Mouse (Mus musculus): ENCODE measurements around the gene Wnt10b. TPM values are rescaled to one million over a fixed set of nuclear protein-coding genes. Genes with fewer than 3 reads are reported as not detected.

Wnt10b gene
- polyA plus RNA-seq, 1 experiment from 2014 or later = 0.95 TPM

DNA sequence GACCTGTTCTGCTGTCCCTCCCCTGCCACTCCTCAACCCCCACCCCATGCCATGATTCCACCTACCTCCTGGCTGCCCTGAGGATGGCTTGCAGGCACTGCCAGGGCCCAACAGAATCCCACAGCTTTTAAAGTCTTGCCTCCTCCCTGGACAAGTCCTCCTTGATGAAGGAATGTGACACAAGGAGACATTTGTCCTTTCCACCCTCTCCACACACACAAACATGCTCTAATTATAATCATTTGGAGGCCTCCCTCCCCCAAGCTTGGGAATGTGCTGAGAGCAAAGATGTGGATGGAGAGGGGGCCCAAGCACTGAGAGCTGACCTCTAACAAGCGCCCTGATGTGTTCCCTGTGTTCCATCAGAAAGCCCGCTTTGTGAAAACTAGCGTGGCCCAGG is 31.4 kb upstream of the Wnt10b start, which contains the start of gene Ddn:
Ddn (minus strand) TSS at position 101 of the 400 bp plus-strand sequence.
- peak; percentile 1 for DNase-seq (ENCODE audit: low spot score)
- H3K36me3 ChIP-seq (ENCODE audit: control insufficient read depth, insufficient read depth, low read length) = peaks cover 10% of the 10 kb centered on the region; the same call in 1 of the 2 replicates
- peaks cover 24% of the 10 kb centered on the region for H3K4me1 ChIP-seq (ENCODE audit: control insufficient read depth, insufficient read depth, low read length)
- no peak within 1 kb of the TSS for H3K9ac ChIP-seq (ENCODE audit: low read length)
- no peaks in the 10 kb centered on the region for H3K9me3 ChIP-seq (ENCODE audit: control insufficient read depth, low read length)
- peak within 1 kb of the TSS; percentile 48 for H3K4me2 ChIP-seq (ENCODE audit: low read depth)
- H3K27ac ChIP-seq (ENCODE audit: low read depth, low read length) = no peak within 1 kb of the TSS
- ATAC-seq (ENCODE audit: insufficient read depth, low FRiP score, low TSS enrichment) = no peak
- H3K4me3 ChIP-seq (ENCODE audit: low read depth, low read length) = peak within 1 kb of the TSS; percentile 33; the same call in 1 of the 2 replicates
- H3K27me3 ChIP-seq (ENCODE audit: control insufficient read depth, insufficient read depth, low read length) = peaks cover 56% of the 10 kb centered on the region
- WGBS = 39% methylated on average over 3 of the region's 3 CpGs

DNA sequence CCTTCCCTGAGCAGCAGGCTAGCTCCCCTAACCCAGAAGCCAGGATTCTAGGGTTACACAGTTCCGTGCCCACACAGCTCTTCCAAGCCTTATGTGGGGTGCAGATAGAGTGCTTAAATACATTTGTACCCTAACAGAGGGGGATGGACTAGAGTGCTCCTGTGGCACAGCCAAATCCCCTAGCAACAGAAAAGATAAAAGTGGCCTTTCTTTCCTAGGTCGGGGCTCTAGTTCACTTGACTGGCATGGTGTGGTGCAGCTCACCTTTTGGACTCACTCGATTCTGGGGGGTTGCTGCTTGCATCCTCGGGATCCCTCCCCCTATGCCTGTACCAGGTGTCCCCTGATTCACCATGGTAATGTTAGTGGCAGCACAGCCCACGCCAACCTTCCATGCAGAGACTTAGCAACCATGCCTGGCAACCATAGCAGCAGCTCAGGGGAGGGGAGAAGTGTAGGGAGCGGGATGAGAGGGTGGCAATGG is 30.7 kb upstream of the Wnt10b start:
- 2% methylated on average over 6 of the region's 6 CpGs for WGBS
- ATAC-seq (ENCODE audit: insufficient read depth, low FRiP score, low TSS enrichment) = no peak
- peaks cover 30% of the 10 kb centered on the region for H3K4me1 ChIP-seq (ENCODE audit: control insufficient read depth, insufficient read depth, low read length)
- no peaks in the 10 kb centered on the region for H3K9me3 ChIP-seq (ENCODE audit: control insufficient read depth, low read length)
- H3K9ac ChIP-seq (ENCODE audit: low read length) = no peak overlapping the region
- peaks cover 8% of the 10 kb centered on the region; the same call in 1 of the 2 replicates for H3K36me3 ChIP-seq (ENCODE audit: control insufficient read depth, insufficient read depth, low read length)
- H3K27ac ChIP-seq (ENCODE audit: low read depth, low read length) = no peak overlapping the region
- DNase-seq (ENCODE audit: low spot score) = peak; percentile 9
- H3K4me3 ChIP-seq (ENCODE audit: low read depth, low read length) = no peak overlapping the region; the same call in 1 of the 2 replicates
- H3K27me3 ChIP-seq (ENCODE audit: control insufficient read depth, insufficient read depth, low read length) = peaks cover 62% of the 10 kb centered on the region
- 0 out of 2 replicates have a peak overlapping the region, but pooled peaks have one; percentile 48 for H3K4me2 ChIP-seq (ENCODE audit: low read depth)

DNA sequence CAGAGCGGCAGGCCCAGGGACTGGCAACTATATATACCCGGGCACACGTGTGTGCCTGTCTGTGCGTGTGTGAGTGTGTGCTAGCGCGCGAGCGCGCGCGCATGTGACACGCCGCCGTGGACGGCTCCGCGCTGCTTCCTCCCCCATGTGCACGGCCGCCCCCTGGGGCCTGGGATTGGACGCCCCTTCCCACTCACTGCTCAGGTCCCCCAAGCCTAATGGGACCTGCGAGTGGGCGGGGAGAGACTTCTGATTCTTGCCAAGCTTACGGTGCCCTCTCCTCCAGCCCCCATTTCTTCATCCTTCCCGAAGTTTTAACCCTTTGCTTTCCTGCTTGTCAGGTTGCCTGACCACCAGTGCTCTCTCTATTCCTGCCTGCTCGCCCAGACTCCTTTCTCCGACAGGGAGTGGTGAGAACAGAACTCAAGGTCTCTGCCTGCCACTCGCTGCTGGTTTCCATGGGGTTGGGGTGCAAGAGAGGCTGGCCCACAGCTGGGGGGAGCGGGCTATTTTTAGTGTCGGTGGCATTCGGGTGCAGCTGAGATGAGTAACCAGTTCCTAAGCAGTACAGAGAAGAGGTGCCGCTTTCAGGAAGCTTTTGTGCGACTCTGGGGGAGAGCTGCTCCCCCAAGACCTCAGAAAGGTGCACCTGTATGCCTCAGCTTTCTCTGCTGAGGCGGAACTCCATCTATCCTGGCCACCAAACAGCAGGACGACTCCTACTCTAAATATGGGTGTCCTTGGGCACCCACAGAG is 30.1 kb upstream of the Wnt10b start:
- H3K27me3 ChIP-seq (ENCODE audit: control insufficient read depth, insufficient read depth, low read length) = peaks cover 68% of the 10 kb centered on the region
- no peaks in the 10 kb centered on the region for H3K9me3 ChIP-seq (ENCODE audit: control insufficient read depth, low read length)
- WGBS = 1% methylated on average over 19 of the region's 34 CpGs
- peak overlapping the region; percentile 48 for H3K4me2 ChIP-seq (ENCODE audit: low read depth)
- ATAC-seq (ENCODE audit: insufficient read depth, low FRiP score, low TSS enrichment) (no peak), DNase-seq (ENCODE audit: low spot score) (peak; percentile 26)
- H3K9ac ChIP-seq (ENCODE audit: low read length) = 0 out of 2 replicates have a peak overlapping the region, but pooled peaks have one; percentile 23
- H3K36me3 ChIP-seq (ENCODE audit: control insufficient read depth, insufficient read depth, low read length) = peaks cover 3% of the 10 kb centered on the region; the same call in 1 of the 2 replicates
- H3K4me3 ChIP-seq (ENCODE audit: low read depth, low read length) = peak overlapping the region; percentile 33
- no peak overlapping the region for H3K27ac ChIP-seq (ENCODE audit: low read depth, low read length)
- peaks cover 30% of the 10 kb centered on the region for H3K4me1 ChIP-seq (ENCODE audit: control insufficient read depth, insufficient read depth, low read length)

DNA sequence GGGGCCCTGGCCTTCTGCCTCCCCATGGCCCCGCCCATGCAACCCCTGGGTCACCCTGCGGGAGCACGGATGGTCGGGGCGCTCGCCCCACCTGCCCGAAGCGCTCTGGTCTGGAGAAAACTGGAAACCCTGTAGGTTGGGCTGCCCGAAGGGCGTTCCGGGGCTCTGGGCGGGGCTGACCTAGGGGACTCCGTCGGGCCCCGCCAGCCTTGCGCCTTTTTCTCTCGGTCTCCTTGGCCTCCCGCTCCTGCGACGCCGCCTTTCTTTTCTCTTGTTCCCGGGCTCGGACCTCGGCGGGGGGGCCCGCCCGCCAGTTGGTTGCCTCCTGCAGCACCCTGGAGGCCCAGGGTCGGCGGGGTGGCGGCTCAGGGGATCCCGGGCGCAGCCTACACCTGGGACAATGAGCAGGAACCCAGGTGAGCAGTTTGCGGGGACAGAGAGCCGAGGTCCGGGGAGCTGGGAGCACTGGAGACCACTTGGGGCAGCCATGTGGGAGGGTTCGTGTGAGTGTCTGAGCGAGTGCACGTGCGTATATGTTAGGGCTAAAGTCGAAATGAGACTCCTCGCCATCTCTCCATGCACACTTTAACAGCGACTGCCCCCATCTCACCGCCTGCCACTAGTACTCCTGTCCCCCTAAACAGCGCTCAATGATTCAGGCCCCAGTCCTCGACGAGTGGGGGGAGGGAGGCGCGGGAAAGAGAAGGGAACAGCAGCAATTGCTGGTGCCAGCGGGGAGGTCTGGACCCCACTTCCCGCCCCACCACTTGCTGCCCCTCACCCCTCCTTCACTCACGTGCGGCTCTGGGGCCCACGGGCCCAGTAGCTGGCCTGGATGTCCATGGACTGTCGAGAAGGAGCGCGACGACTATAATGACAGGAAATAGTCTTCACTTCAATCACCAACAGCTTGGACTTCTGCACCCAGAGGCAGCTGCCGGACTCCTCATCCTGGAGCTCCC is 29.1 kb upstream of the Wnt10b start:
- H3K4me3 ChIP-seq (ENCODE audit: low read depth, low read length) = peak overlapping the region; percentile 33
- H3K4me1 ChIP-seq (ENCODE audit: control insufficient read depth, insufficient read depth, low read length) = peaks cover 30% of the 10 kb centered on the region
- no peak overlapping the region for H3K27ac ChIP-seq (ENCODE audit: low read depth, low read length)
- WGBS = 1% methylated on average over 58 of the region's 58 CpGs
- no peaks in the 10 kb centered on the region for H3K36me3 ChIP-seq (ENCODE audit: control insufficient read depth, insufficient read depth, low read length)
- peak; percentile 22 for DNase-seq (ENCODE audit: low spot score)
- H3K9me3 ChIP-seq (ENCODE audit: control insufficient read depth, low read length) = no peaks in the 10 kb centered on the region
- H3K9ac ChIP-seq (ENCODE audit: low read length) = peak overlapping the region; percentile 32; the same call in 1 of the 2 replicates
- H3K4me2 ChIP-seq (ENCODE audit: low read depth) = peak overlapping the region; percentile 48
- peaks cover 78% of the 10 kb centered on the region for H3K27me3 ChIP-seq (ENCODE audit: control insufficient read depth, insufficient read depth, low read length)
- no peak for ATAC-seq (ENCODE audit: insufficient read depth, low FRiP score, low TSS enrichment)

DNA sequence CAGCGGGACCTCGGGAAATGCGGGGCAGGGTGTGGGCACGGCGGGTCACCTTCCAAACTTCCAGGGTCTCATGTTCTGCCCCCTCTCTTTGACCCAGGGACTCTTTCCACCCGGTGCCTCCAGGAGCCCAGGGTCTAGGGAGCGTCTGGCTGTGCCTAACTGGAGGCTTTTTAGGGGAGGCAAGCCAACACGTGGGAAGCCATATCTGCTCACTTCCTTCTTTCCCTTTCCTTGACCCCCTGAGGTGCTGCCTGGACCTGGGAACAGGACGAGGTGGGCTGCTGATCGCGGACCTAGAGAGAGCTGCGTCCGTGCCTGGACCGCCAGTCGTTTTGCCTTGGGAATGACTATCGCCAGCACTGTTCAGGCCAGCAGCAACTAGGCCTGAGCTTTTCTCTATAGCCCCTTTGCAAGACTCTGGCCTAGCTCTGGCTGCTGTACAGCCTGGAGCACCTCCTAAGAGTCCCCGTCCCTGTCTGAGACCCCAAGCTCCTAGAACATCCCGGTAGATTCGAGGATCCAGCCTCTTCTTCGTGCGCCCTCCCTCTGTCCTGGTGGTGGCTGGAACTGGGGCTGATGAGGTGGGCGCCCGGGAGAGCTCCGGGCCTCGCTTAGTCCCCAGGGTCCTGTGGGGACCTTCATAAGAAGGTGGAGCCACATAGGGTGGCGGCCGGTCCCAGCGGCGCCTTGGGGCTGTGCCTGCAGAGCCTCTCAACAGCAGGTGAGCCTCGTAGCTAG is 28.3 kb upstream of the Wnt10b start:
- ATAC-seq (ENCODE audit: insufficient read depth, low FRiP score, low TSS enrichment) = no peak
- peak; percentile 31 for DNase-seq (ENCODE audit: low spot score)
- H3K9ac ChIP-seq (ENCODE audit: low read length) = peak overlapping the region; percentile 60; the same call in 1 of the 2 replicates

DNA sequence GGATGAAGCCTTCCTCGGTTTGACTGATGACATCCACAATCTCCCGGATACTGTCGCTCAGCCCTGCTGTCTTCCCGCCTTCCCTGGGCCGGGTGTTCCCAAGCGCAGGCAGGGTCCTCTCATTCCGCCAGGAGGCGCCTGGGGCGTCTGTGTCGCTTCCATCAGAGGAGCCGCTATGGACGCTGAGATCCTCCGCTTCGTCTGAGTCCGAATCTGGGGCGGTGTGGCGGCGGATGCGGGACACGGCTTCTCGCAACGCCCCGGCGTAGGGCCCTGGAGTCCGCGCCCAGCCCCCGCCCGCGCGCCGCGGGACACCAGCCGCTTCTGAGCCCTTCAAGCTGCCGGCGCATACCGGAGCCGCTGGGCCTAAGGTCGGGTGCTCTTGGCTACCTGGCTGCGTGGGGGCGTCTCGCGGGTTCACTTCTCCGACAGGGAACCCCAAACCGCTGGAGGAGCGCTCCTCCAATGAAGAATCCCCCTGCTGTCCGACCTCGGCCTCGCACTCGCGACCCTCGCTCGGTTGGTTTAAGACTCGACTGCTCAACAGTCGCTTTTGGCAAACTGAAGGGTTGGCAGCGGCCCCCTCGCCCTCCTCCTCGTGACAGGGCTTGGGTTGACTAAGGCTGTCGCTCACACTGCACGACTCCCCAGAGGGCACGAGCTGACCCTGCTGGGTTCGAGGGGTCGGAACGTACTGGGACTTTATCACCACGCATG is 27.5 kb upstream of the Wnt10b start:
- Histone ChIP-seq H3K27ac (ENCODE audit: low read depth, low read length) (no peak overlapping the region), H3K36me3 (ENCODE audit: control insufficient read depth, insufficient read depth, low read length) (no peaks in the 10 kb centered on the region), H3K4me1 (ENCODE audit: control insufficient read depth, insufficient read depth, low read length) (peaks cover 30% of the 10 kb centered on the region), H3K9ac (ENCODE audit: low read length) (peak overlapping the region; percentile 60), H3K27me3 (ENCODE audit: control insufficient read depth, insufficient read depth, low read length) (peaks cover 94% of the 10 kb centered on the region), H3K4me3 (ENCODE audit: low read depth, low read length) (peak overlapping the region; percentile 40), H3K9me3 (ENCODE audit: control insufficient read depth, low read length) (no peaks in the 10 kb centered on the region), H3K4me2 (ENCODE audit: low read depth) (peak overlapping the region; percentile 79)
- WGBS = under 1% methylated on average over 64 of the region's 64 CpGs
- ATAC-seq (ENCODE audit: insufficient read depth, low FRiP score, low TSS enrichment) (peak; percentile 46; the same call in 1 of the 2 replicates), DNase-seq (ENCODE audit: low spot score) (peak; percentile 86)

More for the DNA sequence above, 28.3 kb upstream of the Wnt10b start:
- Histone ChIP-seq H3K27me3 (ENCODE audit: control insufficient read depth, insufficient read depth, low read length) (peaks cover 86% of the 10 kb centered on the region), H3K4me2 (ENCODE audit: low read depth) (peak overlapping the region; percentile 79), H3K36me3 (ENCODE audit: control insufficient read depth, insufficient read depth, low read length) (no peaks in the 10 kb centered on the region), H3K9me3 (ENCODE audit: control insufficient read depth, low read length) (no peaks in the 10 kb centered on the region), H3K4me3 (ENCODE audit: low read depth, low read length) (peak overlapping the region; percentile 40), H3K27ac (ENCODE audit: low read depth, low read length) (no peak overlapping the region), H3K4me1 (ENCODE audit: control insufficient read depth, insufficient read depth, low read length) (peaks cover 30% of the 10 kb centered on the region)
- WGBS = 2% methylated on average over 30 of the region's 30 CpGs

DNA sequence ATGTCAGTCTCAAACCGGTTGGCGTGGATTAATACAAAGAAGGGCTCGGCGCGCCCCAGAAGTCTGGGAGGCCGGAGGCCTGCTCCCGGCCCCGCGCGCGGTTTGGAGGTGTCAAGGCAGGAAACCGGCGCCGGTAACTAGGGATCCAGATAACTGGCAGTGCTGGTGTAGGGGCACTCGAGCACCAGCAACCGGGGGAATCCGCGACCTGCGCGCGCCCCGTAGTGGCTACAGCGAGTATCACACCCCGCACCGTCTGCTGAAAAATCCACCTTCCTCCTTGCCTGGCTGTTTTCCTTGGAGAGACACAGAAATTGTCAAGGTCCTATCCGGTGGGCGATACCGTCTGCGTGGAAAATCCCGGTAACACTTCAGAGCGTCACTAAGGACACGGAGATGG is 26.1 kb upstream of the Wnt10b start:
- Histone ChIP-seq H3K27me3 (ENCODE audit: control insufficient read depth, insufficient read depth, low read length) (peaks cover 96% of the 10 kb centered on the region), H3K36me3 (ENCODE audit: control insufficient read depth, insufficient read depth, low read length) (no peaks in the 10 kb centered on the region), H3K4me1 (ENCODE audit: control insufficient read depth, insufficient read depth, low read length) (peaks cover 32% of the 10 kb centered on the region), H3K4me2 (ENCODE audit: low read depth) (no peak overlapping the region), H3K9me3 (ENCODE audit: control insufficient read depth, low read length) (no peaks in the 10 kb centered on the region), H3K4me3 (ENCODE audit: low read depth, low read length) (peak overlapping the region; percentile 10; the same call in 1 of the 2 replicates), H3K9ac (ENCODE audit: low read length) (no peak overlapping the region; the same call in 1 of the 2 replicates), H3K27ac (ENCODE audit: low read depth, low read length) (no peak overlapping the region)
- WGBS = 1% methylated on average over 32 of the region's 32 CpGs
- peak; percentile 88 for DNase-seq (ENCODE audit: low spot score)
- ATAC-seq (ENCODE audit: insufficient read depth, low FRiP score, low TSS enrichment) = no peak
